Mouse (Mus musculus): ENCODE measurements around the gene Kcnd3. TPM values are rescaled to one million over a fixed set of nuclear protein-coding genes. Genes with fewer than 3 reads are reported as not detected.

Kcnd3 gene
- 0.10 TPM in 2 replicates for polyA plus RNA-seq (2015; fragmentation: Nextera tagmentation; extraction: Ambion mirVana)

- Histone ChIP-seq H3K9ac (no peak within 1 kb of the TSS), H3K4me2 (peak within 1 kb of the TSS; percentile 63), H3K27ac (no peak within 1 kb of the TSS), H3K4me3 (replicated peaks) (peak within 1 kb of the TSS; percentile 45), H3K27me3 (peaks cover 83% of the 10 kb centered on the region), H3K36me3 (no peaks in the 10 kb centered on the region), H3K4me1 (replicated peaks) (peaks cover 12% of the 10 kb centered on the region; the same call in 1 of the 2 replicates), H3K9me3 (replicated peaks) (no peaks in the 10 kb centered on the region)
- ATAC-seq (ENCODE audit: low read depth) (no peak), DNase-seq (peak; percentile 2)
- 6% methylated on average over 28 of the region's 98 CpGs for WGBS (ENCODE audit: insufficient replicate concordance)
These were observed at the start of gene Kcnd3 for GRCm38 (mm10) chr3:105451627-105452555. TSS of gene Kcnd3 (plus strand) at chr3:105452330.

GRCm38 (mm10) chr3:105402676-105403075 is 49.5 kb upstream of the Kcnd3 start:
- DNase-seq = peak; percentile 7
- ATAC-seq (ENCODE audit: low read depth) = peak; percentile 59; the same call in 1 of the 2 replicates

DNA sequence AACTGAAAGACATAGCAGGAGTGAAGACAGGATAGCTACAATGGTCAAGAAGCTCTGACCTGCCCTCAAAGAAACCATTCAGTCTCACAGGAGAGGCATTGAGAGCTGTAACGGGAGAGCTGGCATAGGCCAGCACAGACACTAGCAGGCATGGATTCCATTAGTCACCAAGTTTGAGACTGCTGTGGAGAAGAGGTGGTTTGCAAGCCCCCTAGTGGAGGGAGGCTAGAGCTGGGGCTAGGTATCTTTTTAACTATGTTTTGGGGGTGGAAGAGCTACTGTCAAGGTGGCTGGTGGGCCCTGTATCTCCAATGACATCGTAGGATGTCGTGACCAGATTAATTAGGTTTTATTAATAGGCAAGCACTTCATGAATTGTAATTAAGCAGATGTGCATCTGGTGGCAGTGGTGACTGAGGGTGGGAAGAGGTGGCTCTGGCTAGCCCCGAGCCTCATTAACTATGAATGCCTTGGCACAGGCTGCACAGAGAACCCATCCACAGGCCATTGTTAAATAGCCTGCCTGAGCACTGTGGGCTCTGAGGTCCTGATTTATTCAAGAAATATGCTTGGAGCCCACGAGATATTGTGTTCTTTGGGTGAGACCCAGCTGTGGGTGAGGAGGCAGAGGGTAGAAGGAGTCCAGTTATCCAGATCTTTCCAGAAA is 48.6 kb upstream of the Kcnd3 start:
- no peak overlapping the region for H3K9ac ChIP-seq
- no peak for DNase-seq
- no peaks in the 10 kb centered on the region for H3K4me1 ChIP-seq (replicated peaks)
- H3K27ac ChIP-seq = no peak overlapping the region
- H3K27me3 ChIP-seq = no peaks in the 10 kb centered on the region
- H3K4me2 ChIP-seq = no peak overlapping the region
- 52% methylated on average over 5 of the region's 5 CpGs for WGBS (ENCODE audit: insufficient replicate concordance)
- H3K36me3 ChIP-seq = no peaks in the 10 kb centered on the region
- H3K9me3 ChIP-seq (replicated peaks) = no peaks in the 10 kb centered on the region
- no peak overlapping the region for H3K4me3 ChIP-seq (replicated peaks)
- ATAC-seq (ENCODE audit: low read depth) = no peak

More at GRCm38 (mm10) chr3:105402676-105403075, 49.5 kb upstream of the Kcnd3 start:
- no peak overlapping the region for H3K27ac ChIP-seq
- no peaks in the 10 kb centered on the region for H3K36me3 ChIP-seq
- H3K4me2 ChIP-seq = no peak overlapping the region
- no peak overlapping the region for H3K4me3 ChIP-seq (replicated peaks)
- no peaks in the 10 kb centered on the region for H3K27me3 ChIP-seq
- no peaks in the 10 kb centered on the region for H3K9me3 ChIP-seq (replicated peaks)
- H3K4me1 ChIP-seq (replicated peaks) = no peaks in the 10 kb centered on the region
- WGBS (ENCODE audit: insufficient replicate concordance) = 7% methylated on average over 5 of the region's 5 CpGs
- no peak overlapping the region for H3K9ac ChIP-seq

DNA sequence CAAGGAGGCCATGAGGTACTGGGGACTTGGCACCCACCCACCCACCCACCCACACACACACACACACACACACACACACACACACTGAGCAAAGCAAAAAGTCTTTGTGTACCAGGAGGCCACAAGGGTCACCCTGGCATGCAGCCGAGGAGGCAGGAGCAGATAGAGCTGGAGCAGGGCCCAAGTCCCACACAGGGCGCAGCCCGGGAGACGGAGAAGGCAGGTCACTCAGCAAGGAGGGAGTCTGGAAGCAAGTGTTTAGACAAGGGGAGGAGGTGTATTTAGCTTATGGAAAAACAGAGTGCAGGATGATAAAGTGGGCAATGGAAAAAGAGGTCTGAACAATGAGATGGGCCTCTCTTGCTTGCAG is 48.1 kb upstream of the Kcnd3 start:
- Histone ChIP-seq H3K36me3 (no peaks in the 10 kb centered on the region), H3K4me2 (no peak overlapping the region), H3K27me3 (no peaks in the 10 kb centered on the region), H3K9me3 (replicated peaks) (no peaks in the 10 kb centered on the region), H3K4me1 (replicated peaks) (no peaks in the 10 kb centered on the region), H3K4me3 (replicated peaks) (no peak overlapping the region), H3K27ac (no peak overlapping the region), H3K9ac (no peak overlapping the region)
- no peak for DNase-seq
- ATAC-seq (ENCODE audit: low read depth) = no peak
- WGBS (ENCODE audit: insufficient replicate concordance) = 74% methylated on average over 4 of the region's 4 CpGs

GRCm38 (mm10) chr3:105405516-105405915 is 46.6 kb upstream of the Kcnd3 start:
- ATAC-seq (ENCODE audit: low read depth) (no peak), DNase-seq (no peak)
- Histone ChIP-seq H3K27ac (no peak overlapping the region), H3K4me2 (no peak overlapping the region), H3K36me3 (no peaks in the 10 kb centered on the region), H3K9ac (no peak overlapping the region), H3K27me3 (no peaks in the 10 kb centered on the region), H3K9me3 (replicated peaks) (no peaks in the 10 kb centered on the region), H3K4me3 (replicated peaks) (no peak overlapping the region), H3K4me1 (replicated peaks) (no peaks in the 10 kb centered on the region)
- 73% methylated on average over 7 of the region's 7 CpGs for WGBS (ENCODE audit: insufficient replicate concordance)

DNA sequence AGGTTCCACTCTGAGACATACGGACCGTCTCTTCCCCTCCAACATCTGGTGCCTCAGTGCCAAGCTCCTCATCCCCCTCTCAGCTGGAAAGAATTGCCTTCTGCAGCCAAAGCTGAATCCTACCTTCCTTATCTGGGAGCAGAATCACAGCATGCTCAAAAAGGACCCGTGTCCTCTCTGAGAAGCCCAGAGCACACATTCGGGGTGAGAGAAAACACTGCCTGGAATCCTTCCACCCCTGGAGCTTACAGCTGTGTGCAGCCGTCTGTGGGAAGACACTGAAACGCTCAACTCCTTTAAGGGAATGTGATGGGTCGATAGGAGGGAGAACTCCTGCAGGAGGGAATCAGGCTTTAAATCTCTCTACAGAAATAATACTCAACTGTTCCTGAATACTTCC is 46.1 kb upstream of the Kcnd3 start:
- Histone ChIP-seq H3K9me3 (replicated peaks) (no peaks in the 10 kb centered on the region), H3K4me3 (replicated peaks) (no peak overlapping the region), H3K4me2 (no peak overlapping the region), H3K27me3 (no peaks in the 10 kb centered on the region), H3K27ac (no peak overlapping the region), H3K9ac (no peak overlapping the region), H3K36me3 (no peaks in the 10 kb centered on the region), H3K4me1 (replicated peaks) (no peaks in the 10 kb centered on the region)
- DNase-seq (no peak), ATAC-seq (ENCODE audit: low read depth) (no peak)
- 48% methylated on average over 7 of the region's 7 CpGs for WGBS (ENCODE audit: insufficient replicate concordance)

DNA sequence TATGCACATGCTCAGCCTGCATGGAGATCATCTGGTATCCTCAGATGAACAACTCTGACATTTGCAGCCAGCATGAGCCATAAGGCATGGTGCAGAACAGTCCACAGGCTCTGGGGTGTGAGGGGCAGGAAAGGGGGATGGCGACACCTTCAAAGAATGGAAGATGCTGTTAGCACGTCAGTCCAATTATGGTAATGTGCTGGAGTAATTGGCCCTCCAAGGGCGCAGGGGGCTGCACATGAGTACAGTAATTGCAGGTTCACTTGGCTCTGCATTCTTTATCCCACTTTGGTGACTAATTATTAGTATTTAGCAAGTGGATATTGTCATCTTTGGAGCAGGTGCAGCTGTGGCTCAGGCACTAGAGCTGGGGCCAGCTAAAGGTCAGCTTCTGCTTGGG is 43.9 kb upstream of the Kcnd3 start:
- Histone ChIP-seq H3K36me3 (no peaks in the 10 kb centered on the region), H3K9ac (no peak overlapping the region), H3K9me3 (replicated peaks) (no peaks in the 10 kb centered on the region), H3K4me2 (no peak overlapping the region), H3K4me3 (replicated peaks) (no peak overlapping the region), H3K27ac (no peak overlapping the region), H3K4me1 (replicated peaks) (no peaks in the 10 kb centered on the region), H3K27me3 (no peaks in the 10 kb centered on the region)
- ATAC-seq (ENCODE audit: low read depth) (no peak), DNase-seq (no peak)
- 57% methylated on average over 3 of the region's 3 CpGs for WGBS (ENCODE audit: insufficient replicate concordance)

DNA sequence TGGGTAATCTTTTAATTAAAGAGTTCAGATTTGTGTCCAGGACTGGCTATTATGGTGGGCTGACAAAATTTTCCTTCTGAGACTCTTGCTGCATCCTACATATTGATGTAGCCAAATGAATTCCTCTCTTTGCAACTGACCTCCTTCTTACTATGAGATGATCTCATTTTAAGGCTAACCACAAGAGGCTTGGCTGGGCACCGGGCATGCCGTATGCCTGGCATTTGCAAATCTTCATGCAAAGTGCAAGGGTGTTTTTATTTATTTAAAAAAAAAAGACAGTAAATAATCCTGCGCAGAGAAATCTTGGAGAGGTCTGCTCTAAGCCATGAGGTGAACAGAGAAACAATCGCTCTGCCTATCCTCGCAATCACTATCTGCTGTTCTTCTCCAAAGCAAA is 41.3 kb upstream of the Kcnd3 start:
- H3K27me3 ChIP-seq = no peaks in the 10 kb centered on the region
- WGBS (ENCODE audit: insufficient replicate concordance) = 75% methylated on average over 5 of the region's 5 CpGs
- ATAC-seq (ENCODE audit: low read depth) = no peak

DNA sequence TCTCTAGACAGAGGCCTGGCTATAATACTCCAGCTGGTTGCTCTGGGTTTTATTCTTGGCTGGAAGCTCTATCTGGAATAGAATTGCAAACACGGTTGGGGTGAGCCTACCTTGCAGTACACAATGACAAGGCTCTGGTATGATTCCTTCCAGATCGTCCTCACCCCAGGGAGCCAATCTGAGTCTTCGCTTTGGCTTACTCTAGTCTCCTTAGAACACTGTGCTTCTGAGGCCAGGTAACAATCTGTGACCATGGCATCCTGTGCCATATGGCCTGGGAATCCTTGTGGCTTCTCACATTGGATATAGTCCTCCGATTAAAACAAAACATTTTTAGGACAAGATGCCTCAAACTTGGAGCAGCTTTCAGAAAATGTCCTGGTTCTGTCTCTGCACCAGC is 40.4 kb upstream of the Kcnd3 start:
- H3K36me3 ChIP-seq = no peaks in the 10 kb centered on the region
- H3K4me1 ChIP-seq (replicated peaks) = no peaks in the 10 kb centered on the region
- H3K4me3 ChIP-seq (replicated peaks) = no peak overlapping the region
- no peak overlapping the region for H3K4me2 ChIP-seq
- no peaks in the 10 kb centered on the region for H3K9me3 ChIP-seq (replicated peaks)
- ATAC-seq (ENCODE audit: low read depth) = no peak
- H3K9ac ChIP-seq = no peak overlapping the region
- H3K27ac ChIP-seq = no peak overlapping the region
- WGBS (ENCODE audit: insufficient replicate concordance) = 64% methylated on average over 4 of the region's 4 CpGs
- no peak for DNase-seq
- H3K27me3 ChIP-seq = no peaks in the 10 kb centered on the region

More for the DNA sequence above, 41.3 kb upstream of the Kcnd3 start:
- H3K4me1 ChIP-seq (replicated peaks) = no peaks in the 10 kb centered on the region
- no peak overlapping the region for H3K4me3 ChIP-seq (replicated peaks)
- H3K36me3 ChIP-seq = no peaks in the 10 kb centered on the region
- no peak overlapping the region for H3K27ac ChIP-seq
- no peak overlapping the region for H3K4me2 ChIP-seq
- no peaks in the 10 kb centered on the region for H3K9me3 ChIP-seq (replicated peaks)
- H3K9ac ChIP-seq = no peak overlapping the region
- no peak for DNase-seq

DNA sequence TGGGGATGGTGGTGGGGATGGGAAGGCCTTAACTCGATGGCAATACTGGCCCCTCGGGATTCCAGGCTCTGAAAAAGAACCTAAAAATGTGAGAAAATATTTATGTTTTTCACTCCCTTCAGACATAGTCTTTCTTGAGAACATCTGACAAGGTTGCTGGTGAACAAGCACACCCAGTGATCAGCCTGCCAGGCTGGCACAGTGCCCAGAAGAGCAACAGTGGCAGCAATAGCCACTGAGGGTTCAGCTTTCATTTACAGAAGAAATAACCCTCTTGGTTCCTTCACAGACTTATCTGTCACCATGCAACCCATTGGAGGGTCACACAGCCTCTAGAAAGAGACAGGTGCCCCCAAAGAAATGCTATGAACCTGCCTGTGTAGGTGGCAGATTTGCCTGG is 39.9 kb upstream of the Kcnd3 start:
- Histone ChIP-seq H3K9me3 (replicated peaks) (no peaks in the 10 kb centered on the region), H3K27me3 (no peaks in the 10 kb centered on the region), H3K27ac (no peak overlapping the region), H3K4me1 (replicated peaks) (no peaks in the 10 kb centered on the region), H3K4me2 (no peak overlapping the region), H3K36me3 (no peaks in the 10 kb centered on the region), H3K4me3 (replicated peaks) (no peak overlapping the region), H3K9ac (no peak overlapping the region)
- ATAC-seq (ENCODE audit: low read depth) = no peak
- no peak for DNase-seq
- WGBS (ENCODE audit: insufficient replicate concordance) = 60% methylated on average over 2 of the region's 2 CpGs

GRCm38 (mm10) chr3:105412681-105413080 is 39.4 kb upstream of the Kcnd3 start:
- ATAC-seq (ENCODE audit: low read depth) (no peak), DNase-seq (no peak)
- H3K9ac ChIP-seq = no peak overlapping the region
- H3K4me1 ChIP-seq (replicated peaks) = no peaks in the 10 kb centered on the region
- no peak overlapping the region for H3K27ac ChIP-seq
- no peaks in the 10 kb centered on the region for H3K36me3 ChIP-seq
- no peaks in the 10 kb centered on the region for H3K9me3 ChIP-seq (replicated peaks)
- H3K4me3 ChIP-seq (replicated peaks) = no peak overlapping the region
- no peaks in the 10 kb centered on the region for H3K27me3 ChIP-seq
- H3K4me2 ChIP-seq = no peak overlapping the region
